Mouse (Mus musculus) liver, embryonic 14.5 days (tissue): ENCODE measurements around the gene Tm9sf3. TPM values are rescaled to one million over a fixed set of nuclear protein-coding genes. Genes with fewer than 3 reads are reported as not detected.
A peak's percentile ranks its signal among the peaks of the same experiment; 100 is the strongest.

Experiments used
- ATAC-seq: fragments of 200-750 bp; cut with Nextera tagmentation; 2 replicates; pipeline ENCODE4 v1.8.0; 2017; ENCODE audit warnings: moderate number of reproducible peaks, mild to moderate bottlenecking, moderate library complexity; ENCODE audit not compliant: insufficient read depth
- DNase-seq, 3 experiments: peaks; one replicate each; pipeline ENCODE4 v3.0.0-alpha.2; 2012 to 2013; ENCODE audit warnings: low read depth in 3 of 3, low spot score in 3 of 3
- H3K27ac ChIP-seq: fragments of 300-500 bp; sonication (generic); 2 replicates; pipeline ENCODE4 v1.5.1; 2014; ENCODE audit warnings: moderate library complexity, mild to moderate bottlenecking, control low read depth, inconsistent platforms
- H3K27me3 ChIP-seq: fragments of 300-500 bp; sonication (generic); 2 replicates; pipeline ENCODE4 v1.6.1; 2014; ENCODE audit warnings: mild to moderate bottlenecking, low read length, moderate library complexity; ENCODE audit not compliant: control insufficient read depth, insufficient read depth
- H3K36me3 ChIP-seq: fragments of 300-500 bp; sonication (generic); replicated peaks from 2 replicates; pipeline ENCODE4 v1.6.1; 2014; ENCODE audit warnings: low read depth; ENCODE audit not compliant: control insufficient read depth, insufficient read depth
- H3K4me1 ChIP-seq, 2 experiments: fragments of 200-500 bp in 1 of 2; fragments of 300-500 bp in 1 of 2; sonication (generic) in 1 of 2; replicated peaks; 2 replicates each; pipeline ENCODE4 v1.6.1; 2012 to 2014; ENCODE audit warnings: antibody characterized with exemption in 1 of 2, inconsistent platforms in 1 of 2, low read length in 1 of 2; ENCODE audit not compliant: control insufficient read depth in 2 of 2, insufficient read depth in 2 of 2
- H3K4me2 ChIP-seq: fragments of 300-500 bp; sonication (generic); 2 replicates; pipeline ENCODE4 v1.6.1; 2014; ENCODE audit warnings: low read depth, mild to moderate bottlenecking, control low read depth, moderate library complexity
- H3K4me3 ChIP-seq, 2 experiments: fragments of 200-500 bp in 1 of 2; fragments of 300-500 bp in 1 of 2; sonication (generic) in 1 of 2; 2 replicates each; pipeline ENCODE4 v1.5.1; 2012 to 2014; ENCODE audit warnings: low read depth in 2 of 2, low read length in 2 of 2, mild to moderate bottlenecking in 2 of 2, control low read depth in 1 of 2, inconsistent platforms in 1 of 2, moderate library complexity in 1 of 2; ENCODE audit not compliant: insufficient read depth in 1 of 2
- H3K9ac ChIP-seq: fragments of 300-500 bp; sonication (generic); replicated peaks from 2 replicates; pipeline ENCODE4 v1.6.1; 2014; ENCODE audit warnings: mild to moderate bottlenecking, control low read depth, moderate library complexity
- H3K9me3 ChIP-seq: fragments of 300-500 bp; sonication (generic); 2 replicates; pipeline ENCODE4 v1.6.1; 2016; ENCODE audit warnings: low read length, mixed read lengths; ENCODE audit not compliant: control insufficient read depth
- CTCF ChIP-seq: IDR thresholded peaks from 2 replicates; pipeline ENCODE4 v1.5.1; 2016; ENCODE audit warnings: antibody characterized with exemption, low read depth, control low read depth
- EP300 ChIP-seq: IDR thresholded peaks from 2 replicates; pipeline ENCODE4 v1.6.1; 2016; ENCODE audit warnings: antibody characterized with exemption, low read depth
- WGBS: fragments of 180-500 bp; shearing (Covaris S2); extraction: QIAGEN DNeasy Blood & Tissue Kit; methylation state at CpG from one replicate; pipeline ENCODE4 v1.1.7; 2014; ENCODE audit not compliant: insufficient replicate concordance; 5-methylcytosine and 5-hydroxymethylcytosine counted together
- polyA plus RNA-seq, 2 experiments: library from polyadenylated mRNA; depleted of rRNA in 1 of 2; stranded (reverse) in 1 of 2; unstranded in 1 of 2; fragments of >200 nt; fragmentation: Nextera tagmentation in 1 of 2; extraction: Ambion mirVana in 1 of 2; gene quantifications; 2 replicates each; pipeline versions ENCODE4 v1.2.1 to v1.2.3; 2012 to 2014

Tm9sf3 gene
- polyA plus RNA-seq, 2 experiments, result 35.0 to 53.0 TPM

DNA sequence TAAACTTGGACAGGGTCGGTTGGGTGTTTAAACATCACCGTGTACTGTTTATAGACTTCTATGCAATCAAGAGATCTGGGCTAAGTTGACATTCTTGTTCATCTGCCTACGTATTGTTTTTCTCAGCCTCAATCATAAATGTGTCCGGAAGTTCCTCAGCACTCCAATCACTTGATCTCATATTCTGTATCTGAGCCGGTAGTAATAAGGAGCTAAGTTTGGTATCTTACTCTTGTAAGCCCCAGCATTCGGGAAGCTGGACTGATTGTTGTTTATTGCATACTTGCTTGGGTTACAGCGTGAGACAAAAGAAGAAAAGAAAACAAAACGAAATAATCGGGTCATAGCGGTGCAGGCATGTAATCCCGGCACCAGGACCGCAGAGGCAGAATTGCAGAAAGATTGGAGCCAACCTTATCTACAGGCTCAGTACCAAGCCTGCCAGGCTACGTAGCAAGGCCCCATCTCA, 568 bp upstream of the Tm9sf3 start:
- H3K4me3 ChIP-seq, result peak overlapping the region; percentile 79
- H3K36me3 ChIP-seq, result no peaks in the 10 kb centered on the region
- WGBS, result 16% methylated on average over 13 of the region's 13 CpGs
- 0 out of 2 replicates have a peak, but pooled peaks have one; percentile 5 for ATAC-seq
- DNase-seq, result no peak
- TF ChIP-seq EP300 (no peak), CTCF (no peak)
- no peaks in the 10 kb centered on the region for H3K27me3 ChIP-seq
- peak overlapping the region; percentile 82; the same call in 1 of the 2 replicates for H3K27ac ChIP-seq
- H3K9me3 ChIP-seq, result no peaks in the 10 kb centered on the region
- peak overlapping the region; percentile 85 for H3K9ac ChIP-seq
- H3K4me2 ChIP-seq, result peak overlapping the region; percentile 84
- H3K4me1 ChIP-seq, result peaks cover 4 to 9% of the 10 kb centered on the region in 2 experiments; a peak in 2 of 4 replicates

- Histone ChIP-seq H3K4me3 (peak overlapping the region; percentile 79), H3K36me3 (no peaks in the 10 kb centered on the region), H3K9me3 (no peaks in the 10 kb centered on the region), H3K4me1 (peaks cover 4 to 15% of the 10 kb centered on the region in 2 experiments; a peak in 2 of 4 replicates), H3K27ac (peak overlapping the region; percentile 82), H3K4me2 (peak overlapping the region; percentile 84), H3K27me3 (no peaks in the 10 kb centered on the region), H3K9ac (peak overlapping the region; percentile 85)
- peak; percentile 19 for TF ChIP-seq CTCF
- TF ChIP-seq EP300, result no peak
- peak; percentile 84 for ATAC-seq
- 4% methylated on average over 51 of the region's 51 CpGs for whole genome bisulfite sequencing
- DNase-seq, result peak; percentile 39 to 57 (median 47)
Observed at GRCm38 (mm10) chr19:41262712-41263629, 826 bp downstream of the Tm9sf3 start.

DNA sequence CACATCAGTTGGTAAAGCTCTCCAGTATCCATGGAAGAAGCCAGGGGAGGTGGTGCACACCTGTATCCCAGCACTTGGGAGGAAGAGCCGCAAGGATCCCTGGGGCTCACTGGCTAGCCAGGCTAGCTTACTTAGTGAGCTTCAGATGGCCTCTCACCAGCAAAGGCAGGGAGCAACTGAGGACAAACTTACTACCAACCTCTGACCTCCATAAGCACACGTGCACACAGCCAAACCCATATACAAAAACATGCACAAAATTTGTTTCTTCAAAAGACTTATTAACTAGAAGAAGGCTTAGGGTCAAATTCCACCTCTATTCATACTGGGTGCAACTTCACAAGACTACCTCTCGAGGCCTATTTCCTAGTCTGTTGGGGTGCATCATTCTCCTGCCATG, 3.1 kb downstream of the Tm9sf3 start:
- H3K36me3 ChIP-seq, result no peaks in the 10 kb centered on the region
- ATAC-seq (no peak), DNase-seq (no peak)
- TF ChIP-seq CTCF (no peak), EP300 (no peak)
- 75% methylated on average over 3 of the region's 3 CpGs for WGBS
- no peak overlapping the region for H3K27ac ChIP-seq
- no peaks in the 10 kb centered on the region for H3K9me3 ChIP-seq
- H3K4me3 ChIP-seq, result no peak overlapping the region
- no peaks in the 10 kb centered on the region for H3K27me3 ChIP-seq
- H3K4me2 ChIP-seq, result no peak overlapping the region
- peaks cover 4 to 15% of the 10 kb centered on the region in 2 experiments; a peak in 2 of 4 replicates for H3K4me1 ChIP-seq
- H3K9ac ChIP-seq, result no peak overlapping the region

DNA sequence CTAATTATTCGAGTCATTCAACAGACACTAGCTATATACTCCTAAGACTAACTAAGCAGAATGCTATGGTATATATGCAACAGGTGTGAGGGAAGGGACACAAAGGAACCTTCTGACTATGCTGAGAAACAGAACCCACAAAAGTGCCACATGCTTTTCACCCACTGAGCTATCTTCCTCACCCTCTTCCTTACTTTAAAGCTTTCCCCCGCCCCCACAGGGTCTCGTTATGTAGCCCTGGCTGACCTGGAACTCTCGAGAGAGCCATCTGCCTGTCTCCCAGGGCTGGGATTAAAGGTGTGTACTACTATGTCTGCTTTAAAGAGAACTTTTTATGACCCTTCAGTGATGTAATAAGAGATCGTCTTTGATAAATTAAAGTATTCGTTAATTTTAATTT, 4.5 kb downstream of the Tm9sf3 start:
- no peak overlapping the region for H3K27ac ChIP-seq
- H3K9me3 ChIP-seq, result no peaks in the 10 kb centered on the region
- no peaks in the 10 kb centered on the region; the same call in 1 of the 2 replicates for H3K36me3 ChIP-seq
- no peak overlapping the region for H3K4me2 ChIP-seq
- TF ChIP-seq CTCF, result no peak
- TF ChIP-seq EP300, result no peak
- DNase-seq (no peak), ATAC-seq (no peak)
- 62% methylated on average over 6 of the region's 6 CpGs for WGBS
- H3K4me1 ChIP-seq, result peaks cover 0 to 10% of the 10 kb centered on the region in 2 experiments; a peak in 2 of 4 replicates
- no peaks in the 10 kb centered on the region for H3K27me3 ChIP-seq
- H3K4me3 ChIP-seq, result no peak overlapping the region
- no peak overlapping the region for H3K9ac ChIP-seq

- H3K9ac ChIP-seq, result no peak overlapping the region
- no peak for DNase-seq
- 21% methylated on average over 2 of the region's 2 CpGs for WGBS
Observed at GRCm38 (mm10) chr19:41258707-41259106, 5.1 kb downstream of the Tm9sf3 start.

More at GRCm38 (mm10) chr19:41258707-41259106, 5.1 kb downstream of the Tm9sf3 start:
- TF ChIP-seq EP300 (no peak), CTCF (peak; percentile 59)
- H3K9me3 ChIP-seq, result no peaks in the 10 kb centered on the region
- no peak overlapping the region for H3K4me2 ChIP-seq
- H3K27ac ChIP-seq, result no peak overlapping the region
- H3K4me3 ChIP-seq, result no peak overlapping the region
- H3K36me3 ChIP-seq, result peaks cover under 1% of the 10 kb centered on the region
- no peaks in the 10 kb centered on the region for H3K27me3 ChIP-seq
- ATAC-seq, result no peak
- peaks cover 0 to 10% of the 10 kb centered on the region in 2 experiments; a peak in 2 of 4 replicates for H3K4me1 ChIP-seq
